Mouse (Mus musculus) E14TG2a.4 (cell line): ENCODE results near the gene Gm20403.

Experiments used
- CTCF ChIP-seq: conservative IDR thresholded peaks from 2 replicates; pipeline ENCODE4 v1.5.1; 2014; ENCODE audit warnings: low read length
- NANOG ChIP-seq: IDR thresholded peaks from 2 replicates; pipeline ENCODE4 v1.6.1; 2014; ENCODE audit warnings: borderline replicate concordance, low read length, mixed read lengths

GRCm38 (mm10) chr12:54980532-54980931 lies 5.8 kb downstream of the Gm20403 start:
- TF ChIP-seq CTCF (no peak), NANOG (no peak)
